Mouse (Mus musculus) retina, embryonic 14.5 days (tissue): ENCODE results near the gene Pnpo.

Experiments used
- DNase-seq: peaks from one replicate; pipeline ENCODE4 v3.0.0-alpha.2; 2015; ENCODE audit warnings: low spot score

Pnpo gene

DNA sequence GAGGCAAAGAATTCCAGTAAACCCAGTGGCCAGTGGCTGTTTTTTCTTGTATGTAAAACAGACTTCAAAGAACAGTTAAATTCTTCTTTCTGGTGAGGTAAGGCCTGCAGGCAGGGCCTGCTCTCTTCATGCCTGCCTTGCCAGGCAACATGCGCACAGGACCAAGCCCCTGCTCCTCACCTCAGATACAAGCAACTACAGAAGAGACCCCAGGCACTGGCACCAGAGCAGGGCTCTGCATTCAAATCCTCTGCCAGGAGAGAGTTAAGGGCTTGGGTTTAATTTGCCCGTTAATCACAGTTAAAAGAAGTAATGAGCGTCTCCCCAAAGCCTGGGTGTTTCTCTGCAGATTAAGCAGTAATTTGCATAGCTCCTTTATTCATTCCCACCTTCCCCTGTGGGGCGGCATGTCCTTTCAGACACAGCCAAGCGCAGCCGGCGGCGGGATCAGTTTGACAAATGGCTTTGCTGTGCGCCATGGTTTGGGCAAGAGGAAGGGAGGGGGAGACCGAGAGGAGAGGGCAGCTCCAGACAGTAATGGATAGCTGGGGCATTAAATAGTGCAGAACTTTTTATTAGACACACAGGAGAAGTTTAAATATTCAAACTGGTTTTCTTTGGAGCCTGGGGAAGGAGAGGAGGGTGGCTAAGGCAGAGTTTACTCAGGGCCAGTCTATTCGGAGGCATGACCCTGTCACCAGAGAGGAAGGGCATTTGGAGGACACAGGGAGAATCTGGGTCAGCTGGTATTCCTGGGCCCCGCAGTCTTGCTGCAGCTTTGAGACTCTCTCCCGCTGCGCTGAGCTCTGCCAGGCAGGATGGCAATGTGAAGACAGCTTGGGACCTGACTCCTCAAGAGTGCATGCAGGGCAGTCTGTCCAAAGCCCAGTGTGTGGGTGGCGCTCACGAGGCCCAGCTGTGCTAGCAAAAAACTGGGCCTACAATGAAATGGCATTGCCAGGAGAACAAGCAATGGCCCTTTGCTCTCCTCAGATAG, 40.8 kb downstream of the Pnpo start:
- DNase-seq: no peak

DNA sequence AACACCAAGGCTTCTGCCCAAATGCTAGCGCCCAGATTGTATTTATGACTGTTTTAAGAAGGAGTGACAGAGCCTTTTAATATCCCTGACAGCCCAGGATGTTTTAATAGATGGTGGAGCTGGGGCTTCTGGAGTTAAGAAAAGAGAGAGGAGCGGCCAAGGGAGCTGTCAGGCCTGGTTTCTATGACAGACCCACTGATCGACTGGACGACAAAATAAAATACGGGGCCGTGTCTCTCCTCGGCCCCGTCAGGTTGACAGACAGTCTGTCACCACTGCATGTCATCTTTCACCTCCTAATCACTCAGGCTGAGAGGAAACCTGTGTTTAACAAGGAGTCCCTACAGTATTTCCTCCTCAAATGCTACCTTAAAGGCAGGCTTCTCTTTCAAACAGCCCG, 42.5 kb downstream of the Pnpo start:
- DNase-seq: no peak

DNA sequence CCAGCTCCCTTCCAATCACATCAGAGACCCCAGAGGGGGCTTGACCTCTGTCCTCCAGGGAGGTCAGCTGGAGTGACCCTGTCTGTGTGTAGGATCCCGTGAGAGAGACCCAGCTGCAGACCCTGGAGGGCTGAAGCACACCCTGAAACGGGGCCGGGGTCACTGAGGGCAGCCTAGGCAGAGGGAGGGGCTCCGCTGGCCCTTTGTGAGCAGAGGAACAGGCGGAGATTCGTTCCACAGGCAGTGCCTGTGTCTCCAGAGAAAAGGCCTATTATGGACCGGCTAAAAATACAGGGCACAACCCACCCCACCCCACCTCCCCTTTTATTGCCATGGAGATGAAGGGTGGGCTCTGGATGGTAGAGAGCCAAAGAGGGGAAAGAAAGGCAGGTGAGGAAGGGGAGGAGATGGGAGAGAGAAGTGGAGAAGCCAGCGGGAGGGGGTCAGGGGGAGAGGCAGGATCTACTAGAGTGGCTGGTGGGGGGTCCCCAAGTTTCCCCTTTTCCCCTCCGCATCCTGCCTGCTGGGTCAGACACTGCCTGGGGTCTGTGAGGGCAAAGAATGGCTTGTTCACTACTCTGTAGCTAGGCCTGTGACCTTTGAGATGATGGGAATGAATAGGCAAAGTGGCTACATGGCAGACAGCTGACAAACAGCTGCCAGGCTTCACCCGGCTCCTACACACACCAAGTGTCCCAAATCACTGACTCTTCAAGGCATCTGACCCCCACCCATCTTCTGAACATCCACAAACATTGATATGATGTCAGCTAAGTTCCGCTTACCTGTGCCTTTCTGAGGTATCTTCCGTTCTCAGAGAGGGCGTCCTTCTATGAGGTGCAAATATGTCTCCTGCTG, 44.1 kb downstream of the Pnpo start:
- DNase-seq: peak; percentile 78

DNA sequence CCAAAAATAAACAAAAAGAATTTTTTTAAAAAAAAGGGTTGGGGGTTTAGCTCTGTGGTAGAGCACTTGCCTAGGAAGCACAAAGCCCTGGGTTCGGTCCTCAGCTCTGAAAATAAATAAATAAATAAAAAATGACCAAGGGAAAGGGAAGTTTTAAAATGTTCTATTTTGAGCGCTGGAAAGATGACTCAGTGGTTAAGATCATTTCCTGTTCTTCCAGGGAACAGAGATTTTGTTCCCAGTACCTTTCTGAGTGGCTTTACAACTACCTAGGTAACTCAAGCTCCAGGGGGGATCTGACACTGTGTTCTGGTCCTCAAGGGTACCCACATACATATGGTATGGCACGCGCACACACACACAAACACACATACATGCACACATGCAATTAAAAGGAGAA, 47.9 kb downstream of the Pnpo start:
- no peak for DNase-seq

DNA sequence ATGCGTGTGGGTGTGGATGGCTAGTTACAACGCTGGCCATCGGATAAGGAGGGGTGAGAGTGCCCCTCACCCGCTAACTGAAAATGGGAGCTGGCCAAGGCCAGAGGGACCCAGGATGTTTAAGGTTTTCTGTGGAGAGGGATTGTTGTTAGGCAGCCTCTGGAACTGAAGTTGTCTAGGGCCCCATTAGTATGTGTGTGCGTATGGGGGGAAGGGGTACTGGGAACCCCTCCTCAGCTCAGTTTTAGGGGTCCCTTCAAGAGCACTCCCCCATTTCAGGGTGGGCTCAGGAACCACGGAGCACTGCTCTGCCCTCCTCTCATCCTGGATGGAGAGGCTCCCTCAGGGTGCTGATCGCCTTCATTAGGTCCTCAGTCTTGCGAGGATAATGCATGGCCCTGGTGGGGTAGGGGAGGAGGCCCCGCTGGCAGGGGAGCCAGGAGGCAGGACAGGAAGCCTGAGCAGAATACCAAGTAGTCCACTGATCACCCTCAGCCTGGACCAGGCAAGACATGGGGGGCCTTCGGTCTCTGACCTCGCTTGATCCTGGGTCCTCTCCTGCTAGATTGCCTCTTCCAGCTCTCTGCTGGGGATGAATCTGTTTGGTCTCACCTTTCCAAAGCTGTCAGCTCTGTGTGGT, 50.5 kb downstream of the Pnpo start:
- DNase-seq: no peak

DNA sequence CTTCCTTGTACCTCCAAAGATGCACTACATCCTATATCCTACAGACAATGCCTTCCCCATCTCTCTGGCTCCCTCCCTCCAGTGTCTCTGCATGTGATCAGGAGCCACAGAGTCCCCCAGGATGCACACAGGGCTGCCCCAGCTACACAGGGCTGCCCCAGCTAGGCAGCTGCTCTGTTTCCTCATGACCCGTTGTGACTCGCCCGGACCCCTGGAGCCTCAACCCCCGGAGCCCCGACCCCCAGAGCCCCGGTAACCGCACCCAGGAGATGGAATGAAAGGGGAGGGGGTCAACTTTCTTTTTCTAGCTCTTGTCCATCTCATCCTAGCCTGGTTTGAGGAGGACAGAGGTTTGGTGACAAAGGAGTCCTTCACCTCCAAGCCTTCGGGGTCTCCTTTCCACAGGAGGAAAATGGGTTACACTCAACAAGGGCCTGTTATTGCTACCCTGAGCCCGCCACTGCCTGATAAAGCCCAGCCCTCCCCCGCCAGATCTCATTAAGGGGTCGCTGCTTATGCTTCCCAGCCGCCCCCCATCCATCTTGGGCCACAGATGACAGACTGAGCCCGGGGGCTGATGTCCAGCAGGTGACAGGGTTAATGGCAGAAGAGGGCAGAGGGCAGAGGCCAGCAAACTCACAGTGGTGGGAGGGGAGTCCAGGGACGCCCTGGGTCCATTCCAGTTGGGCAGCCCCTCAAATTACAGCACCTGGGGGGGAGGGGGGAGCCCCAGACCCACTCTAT, 51.8 kb downstream of the Pnpo start:
- DNase-seq: no peak
